Mouse (Mus musculus): ENCODE results near the gene Lamc2.

The Lamc2 gene

GRCm38 (mm10) chr1:153174801-153175200 lies 11.4 kb downstream of the Lamc2 start:
- no peak for DNase-seq

GRCm38 (mm10) chr1:153173276-153173675 lies 13.0 kb downstream of the Lamc2 start:
- DNase-seq: no peak

GRCm38 (mm10) chr1:153172291-153172731 lies 13.9 kb downstream of the Lamc2 start:
- no peak for DNase-seq

- no peak for DNase-seq
Measured at GRCm38 (mm10) chr1:153171011-153171410, 15.2 kb downstream of the Lamc2 start.

- DNase-seq: no peak
Measured at GRCm38 (mm10) chr1:153168293-153168692, 18.0 kb downstream of the Lamc2 start.

GRCm38 (mm10) chr1:153163831-153164230 lies 22.4 kb downstream of the Lamc2 start:
- no peak for DNase-seq

- DNase-seq: no peak
Measured at GRCm38 (mm10) chr1:153159137-153159536, 27.1 kb downstream of the Lamc2 start.

GRCm38 (mm10) chr1:153157021-153157623 lies 29.1 kb downstream of the Lamc2 start:
- no peak for DNase-seq

GRCm38 (mm10) chr1:153155364-153155763 lies 30.9 kb downstream of the Lamc2 start:
- no peak for DNase-seq

GRCm38 (mm10) chr1:153153619-153154137 lies 32.6 kb downstream of the Lamc2 start:
- peak; percentile 17 for DNase-seq

- no peak for DNase-seq
Measured at GRCm38 (mm10) chr1:153152594-153152993, 33.7 kb downstream of the Lamc2 start.

- no peak for DNase-seq
Measured at GRCm38 (mm10) chr1:153145791-153146190, 40.5 kb downstream of the Lamc2 start.

- no peak for DNase-seq
Measured at GRCm38 (mm10) chr1:153144021-153144420, 42.2 kb downstream of the Lamc2 start.

- DNase-seq: no peak
Measured at GRCm38 (mm10) chr1:153140747-153141228, 45.5 kb downstream of the Lamc2 start.

GRCm38 (mm10) chr1:153140265-153140664 lies 46.0 kb downstream of the Lamc2 start:
- DNase-seq: no peak

GRCm38 (mm10) chr1:153139635-153140034 lies 46.6 kb downstream of the Lamc2 start:
- no peak for DNase-seq

- DNase-seq: no peak
Measured at GRCm38 (mm10) chr1:153138486-153138885, 47.8 kb downstream of the Lamc2 start.

- no peak for DNase-seq
Measured at GRCm38 (mm10) chr1:153136647-153137046, 49.6 kb downstream of the Lamc2 start.

GRCm38 (mm10) chr1:153133865-153134781 lies 52.1 kb downstream of the Lamc2 start:
- DNase-seq: no peak

- no peak for DNase-seq
Measured at GRCm38 (mm10) chr1:153129992-153130713, 56.1 kb downstream of the Lamc2 start.

- DNase-seq: no peak
Measured at GRCm38 (mm10) chr1:153128780-153129179, 57.5 kb downstream of the Lamc2 start.

- no peak for DNase-seq
Measured at GRCm38 (mm10) chr1:153127622-153128021, 58.6 kb downstream of the Lamc2 start.
